ENCODE assay signal across 12 mouse cellular contexts in genomic region chr1:188101832-188102231, GRCm38 (mm10).
"Had no signal": no experiment of that assay in that cellular context is flagged by ENCODE, and none has a peak within 500 bp of the region (broad histone marks: within the 10 kb centered on the region; RNA-seq: fewer than 3 reads in every experiment).

No protein-coding gene starts in this region.

- ATAC-seq: lung, postnatal 0 days; midbrain, embryonic 15.5 days had no signal

- H3K9me3 ChIP-seq: limb, embryonic 10.5 days; liver, embryonic 15.5 days; midbrain, embryonic 15.5 days had no signal

- H3K4me1 ChIP-seq: liver, embryonic 15.5 days had no signal

- H3K9ac ChIP-seq: liver, embryonic 15.5 days; midbrain, embryonic 15.5 days had no signal

- DNase-seq: kidney, postnatal 25 days; lung, adult 2 months; lung, postnatal 36 days; thymus, postnatal 4 days had no signal

- H3K36me3 ChIP-seq: limb, embryonic 10.5 days; liver, embryonic 15.5 days; midbrain, embryonic 15.5 days had no signal

- H3K4me3 ChIP-seq: left cerebral cortex, adult 2 months; limb, embryonic 10.5 days; liver, embryonic 15.5 days; midbrain, embryonic 15.5 days had no signal

- H3K4me2 ChIP-seq: liver, embryonic 11.5 days; liver, embryonic 15.5 days; midbrain, embryonic 11.5 days; midbrain, embryonic 15.5 days had no signal

- H3K27me3 ChIP-seq: liver, embryonic 15.5 days; midbrain, embryonic 15.5 days had no signal

- H3K27ac ChIP-seq: left cerebral cortex, adult 2 months; limb, embryonic 10.5 days; liver, embryonic 15.5 days; midbrain, embryonic 15.5 days; stomach, postnatal 0 days had no signal
